Mouse (Mus musculus): ENCODE measurements around the gene Tut1.

DNA sequence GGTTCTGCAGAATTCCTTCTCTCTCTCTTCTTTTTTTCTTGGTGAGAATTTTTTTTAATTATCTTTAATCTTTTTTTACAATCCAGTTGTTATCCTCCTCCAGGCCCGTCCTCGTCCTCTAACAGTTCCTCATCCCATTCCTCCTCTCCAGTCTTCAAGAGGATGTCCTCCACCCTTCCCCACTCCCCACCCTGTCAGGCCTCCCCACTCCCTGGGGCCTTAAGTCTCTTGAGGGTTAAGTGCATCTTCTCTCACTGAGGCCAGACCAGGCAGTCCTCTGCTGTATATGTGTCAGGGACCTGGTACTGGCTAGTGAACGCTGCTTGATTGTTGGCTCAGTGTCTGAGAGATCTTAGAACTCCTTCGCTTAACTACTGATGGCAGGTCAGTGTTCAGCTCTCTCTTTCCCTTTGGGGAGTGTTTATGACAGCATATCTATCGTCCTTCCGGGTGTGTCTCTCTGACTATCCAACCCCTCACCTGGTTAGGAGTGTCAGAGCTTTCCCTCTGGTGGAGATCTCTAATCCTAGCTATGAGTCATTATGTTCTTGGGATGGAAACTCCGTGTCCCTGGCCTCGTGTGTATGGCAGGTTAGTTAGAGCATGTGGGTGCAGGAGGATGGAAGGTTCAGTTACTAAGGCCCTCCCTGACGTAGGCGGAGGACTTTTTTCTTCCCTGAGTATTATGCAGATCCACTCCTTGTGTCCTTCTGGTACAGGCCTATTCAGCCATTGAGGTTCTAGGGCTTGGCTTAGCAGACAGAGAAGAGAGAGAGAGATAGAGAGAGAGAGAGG is 41.4 kb downstream of the Tut1 start:
- no peak for TF ChIP-seq CTCF (IDR thresholded peaks at IDR 0.05; ENCODE audit: borderline replicate concordance, insufficient read depth, low read length)
- no peak for TF ChIP-seq POLR2A (IDR thresholded peaks at IDR 0.05; ENCODE audit: low read depth, low read length)
